Mouse (Mus musculus) midbrain, embryonic 14.5 days (tissue): ENCODE results near the gene Pih1d1. TPM values are rescaled to one million over a fixed set of nuclear protein-coding genes. Genes with fewer than 3 reads are reported as not detected.

Experiments used
- ATAC-seq: fragments of 200-750 bp; cut with Nextera tagmentation; 2 replicates; pipeline ENCODE4 v1.8.0; 2017; ENCODE audit warnings: moderate number of reproducible peaks, moderate library complexity; ENCODE audit not compliant: low FRiP score, low TSS enrichment
- DNase-seq: peaks from one replicate; pipeline ENCODE4 v3.0.0-alpha.2; 2015
- H3K27ac ChIP-seq: fragments of 300-500 bp; sonication (generic); replicated peaks from 2 replicates; pipeline ENCODE4 v1.5.1; 2014; ENCODE audit warnings: mild to moderate bottlenecking, low read depth, low read length, moderate library complexity
- H3K27me3 ChIP-seq: fragments of 300-500 bp; sonication (generic); 2 replicates; pipeline ENCODE4 v1.6.1; 2014; ENCODE audit warnings: low read length, control low read depth, mixed read lengths; ENCODE audit not compliant: control insufficient read depth, insufficient read depth
- H3K36me3 ChIP-seq: fragments of 300-500 bp; sonication (generic); 2 replicates; pipeline ENCODE4 v1.6.1; 2014; ENCODE audit warnings: low read length, control low read depth; ENCODE audit not compliant: control insufficient read depth, insufficient read depth
- H3K4me1 ChIP-seq: fragments of 300-500 bp; sonication (generic); 2 replicates; pipeline ENCODE4 v1.6.1; 2014; ENCODE audit warnings: mild to moderate bottlenecking, antibody characterized with exemption, low read length, control low read depth; ENCODE audit not compliant: control insufficient read depth, insufficient read depth
- H3K4me2 ChIP-seq: fragments of 300-500 bp; sonication (generic); 2 replicates; pipeline ENCODE4 v1.6.1; 2014; ENCODE audit warnings: mild to moderate bottlenecking, low read length, moderate library complexity
- H3K4me3 ChIP-seq: fragments of 300-500 bp; sonication (generic); replicated peaks from 2 replicates; pipeline ENCODE4 v1.5.1; 2014; ENCODE audit warnings: low read depth, low read length
- H3K9ac ChIP-seq: fragments of 300-500 bp; sonication (generic); replicated peaks from 2 replicates; pipeline ENCODE4 v1.6.1; 2014; ENCODE audit warnings: mild to moderate bottlenecking, low read length, moderate library complexity
- H3K9me3 ChIP-seq: fragments of 300-500 bp; sonication (generic); 2 replicates; pipeline ENCODE4 v1.6.1; 2016; ENCODE audit warnings: low read length, control low read depth, mixed read lengths; ENCODE audit not compliant: control insufficient read depth
- WGBS: fragments of 180-500 bp; shearing (Covaris S2); extraction: QIAGEN DNeasy Blood & Tissue Kit; methylation state at CpG from one replicate; pipeline ENCODE4 v1.1.7; 2014; 5-methylcytosine and 5-hydroxymethylcytosine counted together
- polyA plus RNA-seq: library from polyadenylated mRNA; unstranded; fragments of >200 nt; fragmentation: Nextera tagmentation; extraction: Ambion mirVana; gene quantifications from 2 replicates; pipeline ENCODE4 v1.2.1, GENCODE M21; 2014

The Pih1d1 gene
- polyA plus RNA-seq, 1 experiment from 2014 or later = 96.2 TPM

GRCm38 (mm10) chr7:45181540-45181939 is 27.4 kb downstream of the Pih1d1 start:
- Histone ChIP-seq H3K36me3 (no peaks in the 10 kb centered on the region), H3K9ac (peak overlapping the region; percentile 23; the same call in 1 of the 2 replicates), H3K27me3 (peaks cover 81% of the 10 kb centered on the region), H3K27ac (no peak overlapping the region), H3K4me2 (peak overlapping the region; percentile 50), H3K4me3 (peak overlapping the region; percentile 25), H3K4me1 (0 out of 2 replicates have a peak, but pooled peaks cover 5% of the 10 kb centered on the region), H3K9me3 (no peaks in the 10 kb centered on the region)
- DNase-seq = peak; percentile 47
- 4% methylated on average over 35 of the region's 35 CpGs for WGBS
- ATAC-seq = no peak

- H3K4me1 ChIP-seq = 0 out of 2 replicates have a peak, but pooled peaks cover 5% of the 10 kb centered on the region
- peak overlapping the region; percentile 25 for H3K4me3 ChIP-seq
- no peaks in the 10 kb centered on the region for H3K36me3 ChIP-seq
- under 1% methylated on average over 34 of the region's 34 CpGs for WGBS
- DNase-seq (peak; percentile 86), ATAC-seq (peak; percentile 44; the same call in 1 of the 2 replicates)
- H3K27me3 ChIP-seq = peaks cover 74% of the 10 kb centered on the region
- H3K4me2 ChIP-seq = peak overlapping the region; percentile 50
- H3K9ac ChIP-seq = no peak overlapping the region
- no peaks in the 10 kb centered on the region for H3K9me3 ChIP-seq
- H3K27ac ChIP-seq = no peak overlapping the region
Measured at GRCm38 (mm10) chr7:45182199-45182601, 28.1 kb downstream of the Pih1d1 start.

- WGBS = 11% methylated on average over 11 of the region's 11 CpGs
- no peak for DNase-seq
- Histone ChIP-seq H3K4me1 (0 out of 2 replicates have a peak, but pooled peaks cover 5% of the 10 kb centered on the region), H3K9ac (no peak overlapping the region), H3K4me3 (peak overlapping the region; percentile 25), H3K27me3 (peaks cover 70% of the 10 kb centered on the region), H3K4me2 (peak overlapping the region; percentile 50), H3K36me3 (no peaks in the 10 kb centered on the region), H3K9me3 (no peaks in the 10 kb centered on the region), H3K27ac (no peak overlapping the region)
- no peak for ATAC-seq
Measured at GRCm38 (mm10) chr7:45182606-45183005, 28.5 kb downstream of the Pih1d1 start.

GRCm38 (mm10) chr7:45183672-45184071 is 29.6 kb downstream of the Pih1d1 start:
- H3K4me1 ChIP-seq = 0 out of 2 replicates have a peak, but pooled peaks cover 5% of the 10 kb centered on the region
- WGBS = 64% methylated on average over 7 of the region's 7 CpGs
- ATAC-seq = no peak
- peaks cover 59% of the 10 kb centered on the region for H3K27me3 ChIP-seq
- no peak for DNase-seq
- H3K4me2 ChIP-seq = no peak overlapping the region
- no peak overlapping the region for H3K9ac ChIP-seq
- H3K4me3 ChIP-seq = no peak overlapping the region
- no peaks in the 10 kb centered on the region for H3K36me3 ChIP-seq
- no peak overlapping the region for H3K27ac ChIP-seq
- no peaks in the 10 kb centered on the region for H3K9me3 ChIP-seq

- H3K4me2 ChIP-seq = no peak overlapping the region
- no peaks in the 10 kb centered on the region for H3K36me3 ChIP-seq
- WGBS = 64% methylated on average over 7 of the region's 7 CpGs
- DNase-seq (no peak), ATAC-seq (no peak)
- no peak overlapping the region for H3K27ac ChIP-seq
- peaks cover 38% of the 10 kb centered on the region for H3K27me3 ChIP-seq
- H3K4me1 ChIP-seq = 0 out of 2 replicates have a peak, but pooled peaks cover 5% of the 10 kb centered on the region
- no peak overlapping the region for H3K4me3 ChIP-seq
- H3K9ac ChIP-seq = no peak overlapping the region
- no peaks in the 10 kb centered on the region for H3K9me3 ChIP-seq
Measured at GRCm38 (mm10) chr7:45185921-45186320, 31.8 kb downstream of the Pih1d1 start.

- Histone ChIP-seq H3K27me3 (peaks cover 1% of the 10 kb centered on the region; the same call in 1 of the 2 replicates), H3K4me3 (no peak overlapping the region), H3K9ac (0 out of 2 replicates have a peak overlapping the region, but pooled peaks have one; percentile 6), H3K36me3 (no peaks in the 10 kb centered on the region), H3K4me1 (no peaks in the 10 kb centered on the region), H3K4me2 (no peak overlapping the region), H3K27ac (no peak overlapping the region), H3K9me3 (no peaks in the 10 kb centered on the region)
- ATAC-seq (no peak), DNase-seq (no peak)
- WGBS = 64% methylated on average over 16 of the region's 16 CpGs
Measured at GRCm38 (mm10) chr7:45189600-45189999, 35.5 kb downstream of the Pih1d1 start.

- Histone ChIP-seq H3K36me3 (no peaks in the 10 kb centered on the region), H3K9ac (no peak overlapping the region), H3K9me3 (no peaks in the 10 kb centered on the region), H3K4me2 (no peak overlapping the region), H3K4me1 (no peaks in the 10 kb centered on the region), H3K4me3 (no peak overlapping the region), H3K27me3 (no peaks in the 10 kb centered on the region), H3K27ac (no peak overlapping the region)
- ATAC-seq = no peak
- 93% methylated on average over 6 of the region's 6 CpGs for WGBS
- DNase-seq = no peak
Measured at GRCm38 (mm10) chr7:45190186-45190585, 36.1 kb downstream of the Pih1d1 start.

GRCm38 (mm10) chr7:45191161-45191560 is 37.1 kb downstream of the Pih1d1 start:
- Histone ChIP-seq H3K4me2 (no peak overlapping the region), H3K36me3 (no peaks in the 10 kb centered on the region), H3K27me3 (no peaks in the 10 kb centered on the region), H3K4me1 (no peaks in the 10 kb centered on the region), H3K9me3 (no peaks in the 10 kb centered on the region), H3K9ac (no peak overlapping the region), H3K27ac (no peak overlapping the region), H3K4me3 (no peak overlapping the region)
- 86% methylated on average over 2 of the region's 2 CpGs for WGBS
- ATAC-seq (no peak), DNase-seq (no peak)

GRCm38 (mm10) chr7:45191803-45192363 is 37.8 kb downstream of the Pih1d1 start:
- no peaks in the 10 kb centered on the region for H3K36me3 ChIP-seq
- no peak overlapping the region for H3K4me3 ChIP-seq
- H3K9ac ChIP-seq = no peak overlapping the region
- ATAC-seq (no peak), DNase-seq (no peak)
- H3K27ac ChIP-seq = no peak overlapping the region
- 26% methylated on average over 8 of the region's 8 CpGs for WGBS
- no peaks in the 10 kb centered on the region for H3K4me1 ChIP-seq
- no peaks in the 10 kb centered on the region for H3K9me3 ChIP-seq
- no peak overlapping the region for H3K4me2 ChIP-seq
- H3K27me3 ChIP-seq = no peaks in the 10 kb centered on the region
